Mouse (Mus musculus): Measurements from ENCODE around the gene 4833427G06Rik. TPM values are rescaled to one million over a fixed set of nuclear protein-coding genes. Genes with fewer than 3 reads are reported as not detected.

Gene 4833427G06Rik
- polyA plus RNA-seq, 1 experiment = not detected

- DNase-seq (ENCODE audit: low read depth in 1 of 2, low spot score in 2 of 2) = no peak
- Histone ChIP-seq H3K4me1 (ENCODE audit: control insufficient read depth, insufficient read depth, insufficient read length) (no peaks in the 10 kb centered on the region), H3K27ac (ENCODE audit: insufficient read depth, low read length) (no peak overlapping the region), H3K4me3 (ENCODE audit: extremely low read depth, insufficient read depth, insufficient read length) (no peak overlapping the region), H3K27me3 (ENCODE audit: control insufficient read depth, insufficient read depth, low read length) (no peaks in the 10 kb centered on the region), H3K36me3 (ENCODE audit: control insufficient read depth, insufficient read depth, low read length) (no peaks in the 10 kb centered on the region)
- TF ChIP-seq POLR2A (IDR thresholded peaks at IDR 0.05; ENCODE audit: low read depth, low read length) (no peak), CTCF (IDR thresholded peaks at IDR 0.05; ENCODE audit: extremely low read depth, insufficient read depth, insufficient read length, insufficient replicate concordance) (no peak)
- 90% methylated on average over 6 of the region's 6 CpGs for WGBS
Observed at GRCm38 (mm10) chr9:51042136-51042535, 59.7 kb downstream of the 4833427G06Rik start.

- WGBS = 94% methylated on average over 7 of the region's 7 CpGs
- Histone ChIP-seq H3K4me1 (ENCODE audit: control insufficient read depth, insufficient read depth, insufficient read length) (no peaks in the 10 kb centered on the region), H3K4me3 (ENCODE audit: extremely low read depth, insufficient read depth, insufficient read length) (no peak overlapping the region), H3K27ac (ENCODE audit: insufficient read depth, low read length) (no peak overlapping the region), H3K27me3 (ENCODE audit: control insufficient read depth, insufficient read depth, low read length) (no peaks in the 10 kb centered on the region), H3K36me3 (ENCODE audit: control insufficient read depth, insufficient read depth, low read length) (no peaks in the 10 kb centered on the region)
- DNase-seq (ENCODE audit: low read depth in 1 of 2, low spot score in 2 of 2) = no peak
- TF ChIP-seq CTCF (IDR thresholded peaks at IDR 0.05; ENCODE audit: extremely low read depth, insufficient read depth, insufficient read length, insufficient replicate concordance) (no peak), POLR2A (IDR thresholded peaks at IDR 0.05; ENCODE audit: low read depth, low read length) (no peak)
Observed at GRCm38 (mm10) chr9:51041491-51041980, 60.3 kb downstream of the 4833427G06Rik start.

- H3K4me3 ChIP-seq (ENCODE audit: extremely low read depth, insufficient read depth, insufficient read length) = no peak overlapping the region
- no peaks in the 10 kb centered on the region for H3K27me3 ChIP-seq (ENCODE audit: control insufficient read depth, insufficient read depth, low read length)
- WGBS = 69% methylated on average over 3 of the region's 3 CpGs
- no peak overlapping the region for H3K27ac ChIP-seq (ENCODE audit: insufficient read depth, low read length)
- no peaks in the 10 kb centered on the region for H3K36me3 ChIP-seq (ENCODE audit: control insufficient read depth, insufficient read depth, low read length)
- no peak for DNase-seq (ENCODE audit: low read depth in 1 of 2, low spot score in 2 of 2)
- H3K4me1 ChIP-seq (ENCODE audit: control insufficient read depth, insufficient read depth, insufficient read length) = peaks cover 7% of the 10 kb centered on the region; the same call in 1 of the 2 replicates
- TF ChIP-seq POLR2A (IDR thresholded peaks at IDR 0.05; ENCODE audit: low read depth, low read length) (no peak), CTCF (IDR thresholded peaks at IDR 0.05; ENCODE audit: extremely low read depth, insufficient read depth, insufficient read length, insufficient replicate concordance) (no peak)
Observed at GRCm38 (mm10) chr9:51032785-51033529, 68.9 kb downstream of the 4833427G06Rik start.

GRCm38 (mm10) chr9:51032291-51032690 lies 69.6 kb downstream of the 4833427G06Rik start:
- no peaks in the 10 kb centered on the region for H3K36me3 ChIP-seq (ENCODE audit: control insufficient read depth, insufficient read depth, low read length)
- TF ChIP-seq POLR2A (IDR thresholded peaks at IDR 0.05; ENCODE audit: low read depth, low read length) (no peak), CTCF (IDR thresholded peaks at IDR 0.05; ENCODE audit: extremely low read depth, insufficient read depth, insufficient read length, insufficient replicate concordance) (no peak)
- DNase-seq (ENCODE audit: low read depth in 1 of 2, low spot score in 2 of 2) = no peak
- peaks cover 7% of the 10 kb centered on the region; the same call in 1 of the 2 replicates for H3K4me1 ChIP-seq (ENCODE audit: control insufficient read depth, insufficient read depth, insufficient read length)
- WGBS = 68% methylated on average over 8 of the region's 8 CpGs
- H3K27me3 ChIP-seq (ENCODE audit: control insufficient read depth, insufficient read depth, low read length) = no peaks in the 10 kb centered on the region
- no peak overlapping the region for H3K27ac ChIP-seq (ENCODE audit: insufficient read depth, low read length)
- H3K4me3 ChIP-seq (ENCODE audit: extremely low read depth, insufficient read depth, insufficient read length) = no peak overlapping the region

- TF ChIP-seq CTCF (IDR thresholded peaks at IDR 0.05; ENCODE audit: extremely low read depth, insufficient read depth, insufficient read length, insufficient replicate concordance) (no peak), POLR2A (IDR thresholded peaks at IDR 0.05; ENCODE audit: low read depth, low read length) (no peak)
- no peak for DNase-seq (ENCODE audit: low read depth in 1 of 2, low spot score in 2 of 2)
- no peaks in the 10 kb centered on the region for H3K27me3 ChIP-seq (ENCODE audit: control insufficient read depth, insufficient read depth, low read length)
- 80% methylated on average over 6 of the region's 6 CpGs for WGBS
- peaks cover 7% of the 10 kb centered on the region; the same call in 1 of the 2 replicates for H3K4me1 ChIP-seq (ENCODE audit: control insufficient read depth, insufficient read depth, insufficient read length)
- H3K36me3 ChIP-seq (ENCODE audit: control insufficient read depth, insufficient read depth, low read length) = no peaks in the 10 kb centered on the region
- H3K4me3 ChIP-seq (ENCODE audit: extremely low read depth, insufficient read depth, insufficient read length) = no peak overlapping the region
- H3K27ac ChIP-seq (ENCODE audit: insufficient read depth, low read length) = no peak overlapping the region
Observed at GRCm38 (mm10) chr9:51031603-51032002, 70.3 kb downstream of the 4833427G06Rik start.

Other genes starting within 250 kb of the 4833427G06Rik start
- 12.5 and 19.4 TPM in 2 replicates for gene Sik2, start 93.0 kb downstream of the 4833427G06Rik start, polyA plus RNA-seq (2012; rRNA removed)
- gene Btg4, start 41.2 kb downstream of the 4833427G06Rik start, polyA plus RNA-seq (2012; rRNA removed) = not detected in 2 replicates
- gene Layn, start 25.0 kb downstream of the 4833427G06Rik start, polyA plus RNA-seq (2012; rRNA removed) = 0.85 and 1.8 TPM in 2 replicates
- 0.02 and 0.06 TPM in 2 replicates for gene Gm32742, start 63.4 kb upstream of the 4833427G06Rik start, polyA plus RNA-seq (2012; rRNA removed)
- gene Pou2af1, start 111.6 kb upstream of the 4833427G06Rik start, polyA plus RNA-seq (2012; rRNA removed) = 171 and 264 TPM in 2 replicates
- gene Colca2, start 176.5 kb upstream of the 4833427G06Rik start, polyA plus RNA-seq (2012; rRNA removed) = 0.46 and 0.83 TPM in 2 replicates
- gene 1810046K07Rik, start 226.8 kb upstream of the 4833427G06Rik start, polyA plus RNA-seq (2012; rRNA removed) = 7.4 and 16.4 TPM in 2 replicates

Measured in spleen, adult 2 months (tissue).